Mouse (Mus musculus): ENCODE measurements around the gene Kcnip2. TPM values are rescaled to one million over a fixed set of nuclear protein-coding genes. Genes with fewer than 3 reads are reported as not detected.

Gene Kcnip2
- polyA plus RNA-seq, 1 experiment from 2014 or later = 1.0 TPM

- Histone ChIP-seq H3K27me3 (replicated peaks; ENCODE audit: insufficient read depth, low read length) (no peaks in the 10 kb centered on the region), H3K4me2 (replicated peaks; ENCODE audit: low read depth, low read length) (no peak overlapping the region), H3K4me3 (ENCODE audit: low read depth, low read length) (no peak overlapping the region), H3K36me3 (ENCODE audit: insufficient read depth, low read length) (no peaks in the 10 kb centered on the region), H3K9me3 (ENCODE audit: low read length) (no peaks in the 10 kb centered on the region), H3K9ac (replicated peaks; ENCODE audit: low read depth) (no peak overlapping the region), H3K27ac (ENCODE audit: low read length) (no peak overlapping the region), H3K4me1 (ENCODE audit: insufficient read depth, low read depth, low read length) (no peaks in the 10 kb centered on the region)
- TF ChIP-seq EP300 (IDR thresholded peaks at IDR 0.05) (no peak), CTCF (IDR thresholded peaks at IDR 0.05) (no peak)
- ATAC-seq = no peak
- peak; percentile 33 for DNase-seq (ENCODE audit: low spot score)
- WGBS = 42% methylated on average over 10 of the region's 10 CpGs
These were observed 27.6 kb upstream of the Kcnip2 start for GRCm38 (mm10) chr19:45843424-45843823.

DNA sequence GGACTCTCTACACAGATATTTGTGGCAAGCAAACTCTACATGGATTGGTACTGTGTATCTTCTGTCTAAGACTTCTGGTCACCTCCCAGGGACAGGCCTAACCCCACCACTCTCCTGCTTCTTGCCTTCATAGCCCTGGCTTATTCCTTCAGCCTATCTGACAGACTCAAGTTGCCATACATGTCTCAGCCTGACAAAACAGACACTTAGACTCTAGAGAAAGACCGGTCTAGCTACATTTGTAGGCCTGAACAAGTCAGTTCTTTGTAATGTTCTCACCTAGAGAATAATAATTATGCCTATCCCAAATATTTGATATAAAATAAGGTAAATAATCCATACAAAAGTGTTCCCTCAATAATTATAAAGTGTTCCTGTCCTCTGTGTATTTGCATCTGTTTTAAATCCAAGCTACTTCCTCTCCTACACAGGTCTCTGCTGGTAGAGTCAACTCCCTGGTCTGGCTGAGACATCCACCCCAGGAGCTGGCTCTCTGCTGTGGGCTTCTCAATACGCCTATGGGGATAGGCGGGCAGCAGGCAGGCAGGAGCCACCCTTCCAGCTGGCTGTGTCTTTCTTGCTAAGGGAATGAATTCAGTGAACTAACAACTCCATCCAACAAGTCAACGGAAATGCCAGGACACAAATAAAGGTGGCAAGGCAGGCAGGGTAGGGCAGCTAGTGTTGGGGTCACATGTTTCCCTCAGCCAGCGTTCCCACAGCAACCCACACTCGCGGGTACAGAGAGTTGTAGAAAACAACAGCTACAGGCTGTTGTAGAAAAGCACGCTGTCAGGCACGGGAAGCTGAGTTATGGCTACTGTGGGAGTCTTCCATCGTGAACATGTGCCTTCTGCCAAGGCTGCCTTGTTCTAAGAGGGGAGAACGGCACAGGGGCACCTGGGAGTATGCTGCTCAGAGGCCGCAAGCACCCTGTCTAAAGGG is 21.5 kb upstream of the Kcnip2 start:
- TF ChIP-seq EP300 (IDR thresholded peaks at IDR 0.05) (no peak), CTCF (IDR thresholded peaks at IDR 0.05) (no peak)
- DNase-seq (ENCODE audit: low spot score) (no peak), ATAC-seq (no peak)
- no peaks in the 10 kb centered on the region for H3K4me1 ChIP-seq (ENCODE audit: insufficient read depth, low read depth, low read length)
- no peaks in the 10 kb centered on the region for H3K9me3 ChIP-seq (ENCODE audit: low read length)
- no peak overlapping the region for H3K4me3 ChIP-seq (ENCODE audit: low read depth, low read length)
- no peaks in the 10 kb centered on the region for H3K27me3 ChIP-seq (replicated peaks; ENCODE audit: insufficient read depth, low read length)
- H3K36me3 ChIP-seq (ENCODE audit: insufficient read depth, low read length) = no peaks in the 10 kb centered on the region
- WGBS = 74% methylated on average over 12 of the region's 12 CpGs
- H3K9ac ChIP-seq (replicated peaks; ENCODE audit: low read depth) = no peak overlapping the region
- no peak overlapping the region for H3K4me2 ChIP-seq (replicated peaks; ENCODE audit: low read depth, low read length)
- no peak overlapping the region for H3K27ac ChIP-seq (ENCODE audit: low read length)

DNA sequence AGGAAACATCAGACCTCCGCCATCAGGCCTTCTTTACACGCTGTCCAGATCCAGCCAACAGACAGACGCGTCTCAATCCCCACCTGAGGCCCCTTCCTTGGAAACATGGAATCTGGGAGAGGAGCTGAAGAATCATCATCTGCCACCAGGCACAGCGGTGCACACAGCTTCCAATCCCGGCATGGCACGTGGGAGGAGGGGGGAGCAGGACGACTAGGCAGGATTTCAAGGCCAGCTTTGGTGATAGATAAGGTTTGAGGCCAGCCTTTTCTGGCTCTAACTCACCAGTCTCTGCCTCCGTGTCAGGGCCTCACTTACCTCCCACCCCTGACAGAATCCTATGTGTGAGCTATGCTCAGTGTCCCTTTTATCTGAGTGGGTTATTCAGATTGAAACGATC is 19.6 kb upstream of the Kcnip2 start:
- 77% methylated on average over 10 of the region's 10 CpGs for WGBS
- ATAC-seq = no peak

DNA sequence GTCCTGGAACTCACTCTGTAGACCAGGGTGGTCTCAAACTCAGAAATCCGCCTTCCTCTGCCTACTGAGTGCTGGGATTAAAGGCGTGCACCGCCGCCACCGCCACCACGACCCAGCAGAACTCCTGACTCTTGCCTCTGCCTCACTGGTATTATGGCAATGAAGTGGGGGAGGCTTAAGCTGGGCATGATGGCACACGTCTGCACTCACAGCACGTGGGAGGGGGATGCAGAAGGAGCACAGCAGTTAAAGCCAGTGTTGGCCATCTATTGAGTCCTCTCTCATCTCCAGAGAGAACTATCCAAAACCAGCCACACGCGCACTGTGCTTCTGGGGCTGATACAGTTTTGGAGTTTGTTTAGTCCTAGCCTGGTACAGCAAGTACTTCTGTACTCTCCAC is 17.8 kb upstream of the Kcnip2 start:
- Histone ChIP-seq H3K27me3 (replicated peaks; ENCODE audit: insufficient read depth, low read length) (no peaks in the 10 kb centered on the region), H3K4me3 (ENCODE audit: low read depth, low read length) (no peak overlapping the region), H3K9ac (replicated peaks; ENCODE audit: low read depth) (no peak overlapping the region), H3K27ac (ENCODE audit: low read length) (no peak overlapping the region), H3K4me2 (replicated peaks; ENCODE audit: low read depth, low read length) (no peak overlapping the region), H3K4me1 (ENCODE audit: insufficient read depth, low read depth, low read length) (no peaks in the 10 kb centered on the region), H3K9me3 (ENCODE audit: low read length) (no peaks in the 10 kb centered on the region), H3K36me3 (ENCODE audit: insufficient read depth, low read length) (no peaks in the 10 kb centered on the region)
- 84% methylated on average over 10 of the region's 10 CpGs for WGBS
- no peak for DNase-seq (ENCODE audit: low spot score)
- TF ChIP-seq CTCF (IDR thresholded peaks at IDR 0.05) (no peak), EP300 (IDR thresholded peaks at IDR 0.05) (no peak)
- ATAC-seq = no peak

More for the DNA sequence above, 19.6 kb upstream of the Kcnip2 start:
- TF ChIP-seq CTCF (IDR thresholded peaks at IDR 0.05) (no peak), EP300 (IDR thresholded peaks at IDR 0.05) (no peak)
- no peak overlapping the region for H3K4me3 ChIP-seq (ENCODE audit: low read depth, low read length)
- no peaks in the 10 kb centered on the region for H3K4me1 ChIP-seq (ENCODE audit: insufficient read depth, low read depth, low read length)
- no peaks in the 10 kb centered on the region for H3K9me3 ChIP-seq (ENCODE audit: low read length)
- H3K9ac ChIP-seq (replicated peaks; ENCODE audit: low read depth) = no peak overlapping the region
- DNase-seq (ENCODE audit: low spot score) = no peak
- H3K27me3 ChIP-seq (replicated peaks; ENCODE audit: insufficient read depth, low read length) = no peaks in the 10 kb centered on the region
- H3K4me2 ChIP-seq (replicated peaks; ENCODE audit: low read depth, low read length) = no peak overlapping the region
- no peak overlapping the region for H3K27ac ChIP-seq (ENCODE audit: low read length)
- H3K36me3 ChIP-seq (ENCODE audit: insufficient read depth, low read length) = no peaks in the 10 kb centered on the region

- H3K4me2 ChIP-seq (replicated peaks; ENCODE audit: low read depth, low read length) = no peak overlapping the region
- no peaks in the 10 kb centered on the region for H3K27me3 ChIP-seq (replicated peaks; ENCODE audit: insufficient read depth, low read length)
- H3K36me3 ChIP-seq (ENCODE audit: insufficient read depth, low read length) = no peaks in the 10 kb centered on the region
- ATAC-seq (no peak), DNase-seq (ENCODE audit: low spot score) (no peak)
- no peak overlapping the region for H3K27ac ChIP-seq (ENCODE audit: low read length)
- no peaks in the 10 kb centered on the region for H3K4me1 ChIP-seq (ENCODE audit: insufficient read depth, low read depth, low read length)
- no peaks in the 10 kb centered on the region for H3K9me3 ChIP-seq (ENCODE audit: low read length)
- TF ChIP-seq CTCF (IDR thresholded peaks at IDR 0.05) (peak; percentile 40), EP300 (IDR thresholded peaks at IDR 0.05) (no peak)
- no peak overlapping the region for H3K4me3 ChIP-seq (ENCODE audit: low read depth, low read length)
- no peak overlapping the region for H3K9ac ChIP-seq (replicated peaks; ENCODE audit: low read depth)
- WGBS = 32% methylated on average over 2 of the region's 2 CpGs
These were observed 14.8 kb upstream of the Kcnip2 start for GRCm38 (mm10) chr19:45830679-45831078.

DNA sequence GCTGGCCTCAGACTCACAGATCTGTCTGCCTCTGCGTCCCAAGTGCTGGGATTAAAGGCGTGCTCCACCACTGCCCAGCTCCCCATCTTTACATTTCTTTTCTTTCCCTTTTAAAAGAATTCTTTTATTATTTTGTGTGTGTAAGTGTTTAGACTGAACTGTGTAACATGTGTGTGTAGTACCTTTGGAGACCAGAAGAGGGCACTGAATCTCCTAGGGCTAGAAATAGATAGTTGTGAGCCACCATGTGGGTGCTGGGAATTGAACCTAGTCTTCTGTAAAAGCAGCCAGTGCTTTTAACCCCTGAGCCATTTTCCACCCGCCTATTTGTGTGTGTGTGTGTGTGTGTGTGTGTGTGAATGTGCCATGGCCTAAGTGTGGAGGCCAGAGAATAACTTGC is 11.9 kb upstream of the Kcnip2 start:
- Histone ChIP-seq H3K4me1 (ENCODE audit: insufficient read depth, low read depth, low read length) (no peaks in the 10 kb centered on the region), H3K4me3 (ENCODE audit: low read depth, low read length) (no peak overlapping the region), H3K27ac (ENCODE audit: low read length) (no peak overlapping the region), H3K27me3 (replicated peaks; ENCODE audit: insufficient read depth, low read length) (no peaks in the 10 kb centered on the region), H3K36me3 (ENCODE audit: insufficient read depth, low read length) (no peaks in the 10 kb centered on the region), H3K9me3 (ENCODE audit: low read length) (no peaks in the 10 kb centered on the region), H3K9ac (replicated peaks; ENCODE audit: low read depth) (no peak overlapping the region), H3K4me2 (replicated peaks; ENCODE audit: low read depth, low read length) (no peak overlapping the region)
- DNase-seq (ENCODE audit: low spot score) (no peak), ATAC-seq (no peak)
- 95% methylated on average over 3 of the region's 3 CpGs for WGBS
- TF ChIP-seq CTCF (IDR thresholded peaks at IDR 0.05) = peak; percentile 21; the same call in 1 of the 2 replicates
- TF ChIP-seq EP300 (IDR thresholded peaks at IDR 0.05) = no peak
